Mouse (Mus musculus): ENCODE results near the gene Clp1. TPM values are rescaled to one million over a fixed set of nuclear protein-coding genes. Genes with fewer than 3 reads are reported as not detected.

Clp1 gene
- 24.7 TPM for polyA plus RNA-seq (2014; fragmentation: Illumina TruSeq; extraction: RNeasy Lipid Tissue Mini Kit (QIAGEN cat#74804))

DNA sequence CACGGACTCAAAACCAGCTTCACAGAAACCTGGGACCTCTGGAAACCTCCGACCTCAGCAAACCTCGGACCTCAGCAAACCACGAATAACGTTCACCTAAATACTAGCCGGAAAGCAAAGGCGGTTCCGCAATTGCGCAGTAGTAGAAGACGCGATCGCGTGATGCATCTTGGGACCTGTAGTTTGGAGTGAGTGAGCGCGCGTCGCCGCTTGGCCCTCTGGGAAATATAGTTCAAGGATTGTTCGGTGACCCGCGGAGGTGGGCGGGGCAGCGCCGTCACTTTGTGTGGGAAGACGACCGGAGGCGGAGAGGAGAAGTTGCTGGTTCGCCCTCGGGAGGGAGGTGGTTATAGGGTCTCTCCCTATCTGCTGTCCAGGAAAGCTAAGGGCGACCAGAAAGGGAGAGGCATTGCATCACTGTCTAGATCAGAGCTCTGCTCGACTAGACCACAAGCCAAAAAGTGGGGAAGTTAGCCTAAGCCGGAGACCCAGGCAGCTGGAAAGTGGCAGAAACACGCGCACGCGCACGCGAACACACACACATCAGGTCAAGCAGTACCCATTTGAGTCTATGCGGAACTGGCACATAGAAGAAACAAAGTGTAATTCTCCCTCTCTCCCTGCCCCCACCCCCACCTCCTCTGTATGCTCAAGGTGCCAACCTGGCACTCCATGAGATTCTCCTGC lies at the start of gene Clp1:
Clp1 (minus strand) TSS at position 179 of the 687 bp plus-strand sequence.

DNA sequence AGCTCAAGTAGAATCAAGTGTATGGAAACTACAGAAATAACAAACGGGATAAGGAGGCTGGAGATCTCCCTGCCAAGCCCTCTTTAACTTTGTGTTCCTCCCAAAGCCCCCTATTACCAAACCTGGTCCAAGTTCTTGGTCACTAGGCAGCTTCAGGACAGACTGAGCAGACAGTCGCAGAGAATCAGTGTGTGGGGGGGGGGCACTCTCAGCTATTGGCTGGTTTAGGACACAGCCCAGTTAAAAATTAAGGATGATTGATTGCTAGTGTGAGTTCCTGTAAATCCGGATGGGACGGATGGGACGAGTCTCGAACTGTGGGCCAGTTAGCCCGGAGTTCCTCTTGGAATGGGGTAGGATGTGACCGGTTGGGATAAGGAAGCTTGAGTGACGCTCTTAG lies 48.1 kb upstream of the Clp1 start, which contains the start of gene Serping1:
Serping1 (minus strand) TSS at position 204 of the 400 bp plus-strand sequence.

DNA sequence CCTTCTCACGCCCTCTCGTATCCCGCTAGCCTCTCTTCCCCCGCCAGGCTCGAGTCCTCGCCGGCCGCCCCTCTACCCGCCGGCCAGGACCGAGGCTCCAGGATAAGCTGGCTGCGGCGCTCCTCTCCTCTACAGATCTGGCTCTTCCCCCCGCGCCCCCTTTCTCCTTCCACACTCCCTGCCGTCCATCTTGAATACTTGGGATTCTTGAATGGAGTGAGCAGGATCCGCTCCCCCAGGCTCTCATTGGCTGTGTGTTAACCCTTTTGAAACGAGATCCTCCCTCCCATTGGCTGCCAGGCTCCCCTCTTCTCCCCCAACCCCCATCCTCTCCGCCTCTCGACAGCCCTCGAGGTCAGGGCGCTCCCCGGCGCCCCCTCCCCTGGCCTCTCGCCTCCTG lies 16.4 kb upstream of the Clp1 start, which contains the start of gene Gm19426:
Gm19426 (minus strand) TSS at position 95 of the 400 bp plus-strand sequence.

GRCm38 (mm10) chr2:84733579-84734300 lies 6.6 kb upstream of the Clp1 start, which contains the start of gene Ypel4:
TSS of gene Ypel4 (plus strand) at chr2:84734058.

DNA sequence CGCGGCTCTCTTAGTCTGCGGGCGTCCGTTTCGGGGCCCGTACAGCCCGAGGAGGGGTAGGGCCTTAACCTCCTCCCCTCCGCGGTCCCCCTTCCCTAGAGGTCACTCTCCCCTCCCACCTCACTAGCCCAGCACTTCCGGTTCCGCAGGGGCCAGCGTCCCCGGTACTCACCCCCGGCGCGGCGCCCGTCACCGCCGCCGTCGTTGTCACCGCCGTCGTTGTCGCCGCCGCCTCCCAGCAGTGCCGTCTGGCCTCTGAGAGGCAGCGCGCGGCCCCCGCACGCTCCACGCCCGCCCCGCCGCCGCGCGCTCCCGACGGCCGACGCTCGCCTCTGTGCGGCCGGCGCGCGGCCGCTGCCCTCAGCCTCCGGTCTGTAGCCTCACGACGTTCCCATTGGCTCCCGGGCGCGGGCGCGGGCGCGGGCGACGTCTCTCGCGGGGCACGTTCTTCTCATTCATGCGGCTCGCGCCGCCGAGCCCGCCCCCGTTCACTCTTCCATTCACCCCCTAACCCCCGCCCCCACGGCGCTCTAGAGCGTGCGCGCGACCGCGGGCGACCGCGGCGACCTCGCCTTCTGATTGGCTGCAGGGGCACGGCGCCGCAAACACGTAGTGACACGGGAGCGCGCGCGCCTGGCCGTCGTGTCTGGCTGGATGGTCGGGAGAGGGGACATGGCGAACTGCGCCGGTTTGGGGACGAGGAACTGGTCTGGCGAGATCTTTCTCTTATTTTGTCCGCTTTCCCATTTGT lies 12.2 kb downstream of the Clp1 start, which contains the start of gene Zdhhc5:
Zdhhc5 (minus strand) TSS at position 370 of the 751 bp plus-strand sequence.

GRCm38 (mm10) chr2:84679016-84679415 lies 48.1 kb downstream of the Clp1 start, which contains the start of gene Tmx2:
TSS of gene Tmx2 (minus strand) at chr2:84679140.

DNA sequence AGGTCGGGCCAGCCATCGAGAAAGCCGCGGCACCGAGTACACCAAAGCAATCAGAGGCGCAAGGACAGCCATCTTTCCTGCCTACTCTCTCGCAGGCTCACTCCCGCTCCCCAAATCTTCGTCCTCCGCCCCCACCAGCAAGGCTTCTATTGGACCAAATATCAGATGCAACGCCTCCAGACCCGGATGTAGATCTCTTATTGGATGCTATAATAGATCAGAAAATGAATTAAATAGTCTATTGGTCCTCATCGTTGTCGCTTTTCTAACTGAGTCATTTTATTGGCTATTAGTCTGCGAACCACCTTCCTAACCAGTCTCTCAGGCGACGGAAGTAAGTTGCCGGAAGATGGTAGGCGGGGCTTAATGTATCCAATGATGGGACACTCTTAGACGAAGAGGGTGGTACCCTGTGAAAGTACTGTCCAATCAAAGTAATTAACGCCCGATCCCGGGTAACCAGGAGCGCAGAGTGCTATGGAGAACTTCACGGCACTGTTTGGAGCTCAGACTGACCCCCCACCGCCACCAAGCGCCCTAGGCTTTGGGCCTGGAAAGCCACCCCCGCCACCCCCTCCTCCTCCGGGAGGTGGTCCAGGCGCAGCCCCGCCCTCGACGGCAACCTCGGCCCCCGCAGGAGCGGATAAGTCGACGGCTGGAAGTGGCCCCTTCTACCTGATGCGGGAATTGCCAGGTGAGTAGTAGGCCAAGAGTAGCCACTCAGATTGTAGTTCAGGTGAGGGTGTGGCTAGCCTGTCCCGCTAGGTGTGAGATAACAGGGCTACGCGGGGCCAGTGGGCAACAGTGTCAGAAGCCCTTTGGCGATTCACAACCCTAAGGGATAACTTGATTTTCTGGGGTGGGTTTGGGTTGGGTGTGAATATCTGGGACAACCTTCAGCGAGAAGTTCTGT lies 48.9 kb downstream of the Clp1 start, which contains the start of the genes Gm28635 and Med19:
Gm28635 (minus strand) TSS at position 74 of the 913 bp plus-strand sequence.
Med19 (plus strand) TSS at position 435 of the 913 bp plus-strand sequence.

Other genes starting within 250 kb of the Clp1 start
- 362 TPM for gene Ctnnd1, start 76.6 kb downstream of the Clp1 start, polyA plus RNA-seq (2014; fragmentation: Illumina TruSeq; extraction: RNeasy Lipid Tissue Mini Kit (QIAGEN cat#74804))
- gene Btbd18, start 68.3 kb downstream of the Clp1 start, polyA plus RNA-seq (2014; fragmentation: Illumina TruSeq; extraction: RNeasy Lipid Tissue Mini Kit (QIAGEN cat#74804)), result not detected
- gene Selenoh, start 56.6 kb downstream of the Clp1 start, polyA plus RNA-seq (2014; fragmentation: Illumina TruSeq; extraction: RNeasy Lipid Tissue Mini Kit (QIAGEN cat#74804)), result 31.5 TPM
- not detected for gene Gm28635, start 49.3 kb downstream of the Clp1 start, polyA plus RNA-seq (2014; fragmentation: Illumina TruSeq; extraction: RNeasy Lipid Tissue Mini Kit (QIAGEN cat#74804))
- 89.1 TPM for gene Med19, start 48.9 kb downstream of the Clp1 start, polyA plus RNA-seq (2014; fragmentation: Illumina TruSeq; extraction: RNeasy Lipid Tissue Mini Kit (QIAGEN cat#74804))
- 118 TPM for gene Tmx2, start 48.2 kb downstream of the Clp1 start, polyA plus RNA-seq (2014; fragmentation: Illumina TruSeq; extraction: RNeasy Lipid Tissue Mini Kit (QIAGEN cat#74804))
- 74.2 TPM for gene Zdhhc5, start 12.2 kb downstream of the Clp1 start, polyA plus RNA-seq (2014; fragmentation: Illumina TruSeq; extraction: RNeasy Lipid Tissue Mini Kit (QIAGEN cat#74804))
- 1.1 TPM for gene Ypel4, start 6.7 kb upstream of the Clp1 start, polyA plus RNA-seq (2014; fragmentation: Illumina TruSeq; extraction: RNeasy Lipid Tissue Mini Kit (QIAGEN cat#74804))
- not detected for gene Gm19426, start 16.3 kb upstream of the Clp1 start, polyA plus RNA-seq (2014; fragmentation: Illumina TruSeq; extraction: RNeasy Lipid Tissue Mini Kit (QIAGEN cat#74804))
- 45.8 TPM for gene Serping1, start 48.1 kb upstream of the Clp1 start, polyA plus RNA-seq (2014; fragmentation: Illumina TruSeq; extraction: RNeasy Lipid Tissue Mini Kit (QIAGEN cat#74804))
- gene Ube2l6, start 71.5 kb upstream of the Clp1 start, polyA plus RNA-seq (2014; fragmentation: Illumina TruSeq; extraction: RNeasy Lipid Tissue Mini Kit (QIAGEN cat#74804)), result 25.2 TPM
- gene Smtnl1, start 95.3 kb upstream of the Clp1 start, polyA plus RNA-seq (2014; fragmentation: Illumina TruSeq; extraction: RNeasy Lipid Tissue Mini Kit (QIAGEN cat#74804)), result not detected
- gene Timm10, start 99.6 kb upstream of the Clp1 start, polyA plus RNA-seq (2014; fragmentation: Illumina TruSeq; extraction: RNeasy Lipid Tissue Mini Kit (QIAGEN cat#74804)), result 2.7 TPM
- 2.0 TPM for gene Slc43a1, start 111.5 kb upstream of the Clp1 start, polyA plus RNA-seq (2014; fragmentation: Illumina TruSeq; extraction: RNeasy Lipid Tissue Mini Kit (QIAGEN cat#74804))
- not detected for gene Rtn4rl2, start 159.4 kb upstream of the Clp1 start, polyA plus RNA-seq (2014; fragmentation: Illumina TruSeq; extraction: RNeasy Lipid Tissue Mini Kit (QIAGEN cat#74804))
- 39.9 TPM for gene Slc43a3, start 209.2 kb upstream of the Clp1 start, polyA plus RNA-seq (2014; fragmentation: Illumina TruSeq; extraction: RNeasy Lipid Tissue Mini Kit (QIAGEN cat#74804))